Mouse (Mus musculus): ENCODE results near the gene Clnk. TPM values are rescaled to one million over a fixed set of nuclear protein-coding genes. Genes with fewer than 3 reads are reported as not detected.

Clnk gene
- total and polyA plus RNA-seq, 3 experiments: not detected

DNA sequence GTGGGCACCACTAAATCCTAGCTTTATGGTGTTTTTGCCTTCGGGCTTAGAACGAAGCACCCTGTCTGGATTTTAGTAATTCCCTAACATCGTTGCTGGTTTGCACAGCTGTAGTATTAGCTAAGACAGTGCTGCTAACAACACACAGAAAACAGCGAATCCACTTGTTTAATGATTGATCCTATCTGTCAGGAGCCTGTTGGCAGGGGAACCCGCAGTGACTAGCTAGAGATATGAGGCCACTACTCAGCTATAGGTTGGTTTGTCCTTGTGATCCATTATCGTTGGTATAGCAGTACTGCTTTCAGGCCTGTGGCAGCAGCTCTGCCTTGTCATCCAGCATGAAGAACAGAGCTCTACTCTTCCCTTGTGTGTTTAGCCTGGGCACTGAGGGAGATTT, 183.8 kb downstream of the Clnk start:
- no peaks in the 10 kb centered on the region for H3K4me1 ChIP-seq (ENCODE audit: control insufficient read depth in 1 of 2, insufficient read depth in 2 of 2, low read length in 2 of 2)
- no peaks in the 10 kb centered on the region for H3K27me3 ChIP-seq (ENCODE audit: control insufficient read depth in 1 of 2, insufficient read depth in 2 of 2, low read length in 2 of 2)
- H3K4me3 ChIP-seq (ENCODE audit: control insufficient read depth in 1 of 2, insufficient read depth in 1 of 2, low read depth in 2 of 2, low read length in 2 of 2): no peak overlapping the region
- no peaks in the 10 kb centered on the region for H3K9me3 ChIP-seq (replicated peaks; ENCODE audit: insufficient read depth, low read length)
- no peaks in the 10 kb centered on the region for H3K36me3 ChIP-seq (ENCODE audit: control insufficient read depth in 1 of 2, insufficient read depth in 2 of 2, low read length in 2 of 2)
- no peak for DNase-seq (ENCODE audit: low read depth, low spot score)
- no peaks in the 10 kb centered on the region for H3K79me2 ChIP-seq (ENCODE audit: control insufficient read depth, insufficient read depth, low read length, poor library complexity)
- H3K27ac ChIP-seq (ENCODE audit: control insufficient read depth, low read depth, low read length): no peak overlapping the region
- H3K9ac ChIP-seq (ENCODE audit: control insufficient read depth, low read depth, low read length, poor library complexity, severe bottlenecking): no peak overlapping the region
- no peak for TF ChIP-seq JUND (IDR thresholded peaks at IDR 0.05; ENCODE audit: low read depth, low read length)
- TF ChIP-seq EP300 (IDR thresholded peaks at IDR 0.05; ENCODE audit: low read depth in 1 of 2, low read length in 2 of 2): no peak
- TF ChIP-seq MAZ (IDR thresholded peaks at IDR 0.05; ENCODE audit: low read depth, low read length): no peak
- no peak for TF ChIP-seq ZMIZ1 (IDR thresholded peaks at IDR 0.05; ENCODE audit: low read depth, low read length)
- no peak for TF ChIP-seq UBTF (IDR thresholded peaks at IDR 0.05; ENCODE audit: borderline replicate concordance, insufficient read depth, low read depth, low read length)
- TF ChIP-seq CTCF (IDR thresholded peaks at IDR 0.05 in 2 of 3, conservative IDR thresholded peaks at IDR 0.05 in 1 of 3; ENCODE audit: control insufficient read depth in 1 of 3, insufficient read depth in 1 of 3, low read depth in 2 of 3, low read length in 3 of 3, poor library complexity in 1 of 3, severe bottlenecking in 1 of 3): no peak
- TF ChIP-seq POLR2AphosphoS2 (IDR thresholded peaks at IDR 0.05; ENCODE audit: low read length): no peak
- no peak for TF ChIP-seq USF2 (IDR thresholded peaks at IDR 0.05; ENCODE audit: borderline replicate concordance in 1 of 2, insufficient read depth in 1 of 2, low read depth in 1 of 2, low read length in 2 of 2)
- no peak for TF ChIP-seq ZNF384 (IDR thresholded peaks at IDR 0.05; ENCODE audit: low read depth, low read length)
- no peak for TF ChIP-seq HCFC1 (IDR thresholded peaks at IDR 0.05; ENCODE audit: low read depth, low read length)

GRCm38 (mm10) chr5:38689186-38689585, 187.4 kb downstream of the Clnk start:
- Histone ChIP-seq H3K36me3 (ENCODE audit: control insufficient read depth in 1 of 2, insufficient read depth in 2 of 2, low read length in 2 of 2) (no peaks in the 10 kb centered on the region), H3K27ac (ENCODE audit: control insufficient read depth, low read depth, low read length) (no peak overlapping the region), H3K9ac (ENCODE audit: control insufficient read depth, low read depth, low read length, poor library complexity, severe bottlenecking) (no peak overlapping the region), H3K9me3 (replicated peaks; ENCODE audit: insufficient read depth, low read length) (no peaks in the 10 kb centered on the region), H3K4me3 (ENCODE audit: control insufficient read depth in 1 of 2, insufficient read depth in 1 of 2, low read depth in 2 of 2, low read length in 2 of 2) (no peak overlapping the region), H3K27me3 (ENCODE audit: control insufficient read depth in 1 of 2, insufficient read depth in 2 of 2, low read length in 2 of 2) (no peaks in the 10 kb centered on the region), H3K79me2 (ENCODE audit: control insufficient read depth, insufficient read depth, low read length, poor library complexity) (no peaks in the 10 kb centered on the region), H3K4me1 (ENCODE audit: control insufficient read depth in 1 of 2, insufficient read depth in 2 of 2, low read length in 2 of 2) (no peaks in the 10 kb centered on the region)
- TF ChIP-seq RAD21 (IDR thresholded peaks at IDR 0.05; ENCODE audit: low read depth, low read length) (no peak), NRF1 (IDR thresholded peaks at IDR 0.05; ENCODE audit: insufficient read depth, low read depth, low read length, poor library complexity, severe bottlenecking) (no peak), NELFE (IDR thresholded peaks at IDR 0.05; ENCODE audit: low read depth, low read length) (no peak), MXI1 (IDR thresholded peaks at IDR 0.05; ENCODE audit: low read depth, low read length) (no peak), POLR2AphosphoS2 (IDR thresholded peaks at IDR 0.05; ENCODE audit: low read length) (no peak), TAL1 (IDR thresholded peaks at IDR 0.05; ENCODE audit: low read length) (no peak), SMC3 (IDR thresholded peaks at IDR 0.05; ENCODE audit: low read depth, low read length) (no peak), KAT2A (conservative IDR thresholded peaks at IDR 0.05; ENCODE audit: low read depth, low read length) (no peak), USF1 (IDR thresholded peaks at IDR 0.05; ENCODE audit: low read depth, low read length) (no peak), MAX (IDR thresholded peaks at IDR 0.05; ENCODE audit: low read length) (no peak), ETS1 (IDR thresholded peaks at IDR 0.05; ENCODE audit: low read depth, low read length) (no peak), ZMIZ1 (IDR thresholded peaks at IDR 0.05; ENCODE audit: low read depth, low read length) (no peak), USF2 (IDR thresholded peaks at IDR 0.05; ENCODE audit: borderline replicate concordance in 1 of 2, insufficient read depth in 1 of 2, low read depth in 1 of 2, low read length in 2 of 2) (no peak), UBTF (IDR thresholded peaks at IDR 0.05; ENCODE audit: borderline replicate concordance, insufficient read depth, low read depth, low read length) (no peak), ZNF384 (IDR thresholded peaks at IDR 0.05; ENCODE audit: low read depth, low read length) (no peak), TBP (IDR thresholded peaks at IDR 0.05; ENCODE audit: low read depth, low read length) (no peak), GABPA (IDR thresholded peaks at IDR 0.05; ENCODE audit: low read depth, low read length) (no peak), CHD2 (IDR thresholded peaks at IDR 0.05; ENCODE audit: low read length) (no peak), JUND (IDR thresholded peaks at IDR 0.05; ENCODE audit: low read depth, low read length) (no peak)
- no peak for DNase-seq (ENCODE audit: low read depth, low spot score)

Data from MEL (cell line).